Mouse (Mus musculus) midbrain, embryonic 16.5 days (tissue): ENCODE data around the gene Olfr916. TPM values are rescaled to one million over a fixed set of nuclear protein-coding genes. Genes with fewer than 3 reads are reported as not detected.

Experiments used
- ATAC-seq: fragments of 200-750 bp; cut with Nextera tagmentation; 2 replicates; pipeline ENCODE4 v1.8.0; 2017; ENCODE audit warnings: moderate TSS enrichment
- H3K27ac ChIP-seq: fragments of 300-500 bp; sonication (generic); 2 replicates; pipeline ENCODE4 v1.5.1; 2014; ENCODE audit warnings: mild to moderate bottlenecking, low read length, mixed read lengths
- H3K27me3 ChIP-seq: fragments of 300-500 bp; sonication (generic); 2 replicates; pipeline ENCODE4 v1.6.1; 2014; ENCODE audit warnings: low read depth, low read length, mixed read lengths; ENCODE audit not compliant: control insufficient read depth, insufficient read depth
- H3K36me3 ChIP-seq: fragments of 300-500 bp; sonication (generic); 2 replicates; pipeline ENCODE4 v1.6.1; 2014; ENCODE audit warnings: mild to moderate bottlenecking, low read length, moderate library complexity, mixed read lengths; ENCODE audit not compliant: control insufficient read depth, insufficient read depth
- H3K4me1 ChIP-seq: fragments of 300-500 bp; sonication (generic); 2 replicates; pipeline ENCODE4 v1.6.1; 2014; ENCODE audit warnings: mild to moderate bottlenecking, low read length, mixed read lengths; ENCODE audit not compliant: control insufficient read depth, insufficient read depth
- H3K4me2 ChIP-seq: fragments of 300-500 bp; sonication (generic); 2 replicates; pipeline ENCODE4 v1.6.1; 2014; ENCODE audit warnings: mild to moderate bottlenecking, low read length, mixed read lengths
- H3K4me3 ChIP-seq: fragments of 300-500 bp; sonication (generic); 2 replicates; pipeline ENCODE4 v1.5.1; 2014; ENCODE audit warnings: low read depth, mild to moderate bottlenecking, low read length, moderate library complexity, mixed read lengths
- H3K9ac ChIP-seq: fragments of 300-500 bp; sonication (generic); 2 replicates; pipeline ENCODE4 v1.6.1; 2014; ENCODE audit warnings: low read depth, low read length, mixed read lengths
- H3K9me3 ChIP-seq: fragments of 300-500 bp; sonication (generic); replicated peaks from 2 replicates; pipeline ENCODE4 v1.6.1; 2014; ENCODE audit warnings: mild to moderate bottlenecking, low read length, mixed read lengths; ENCODE audit not compliant: control insufficient read depth, poor library complexity, severe bottlenecking
- WGBS: fragments of 180-500 bp; shearing (Covaris S2); extraction: QIAGEN DNeasy Blood & Tissue Kit; methylation state at CpG from one replicate; pipeline ENCODE4 v1.1.7; 2014; 5-methylcytosine and 5-hydroxymethylcytosine counted together
- polyA plus RNA-seq: library from polyadenylated mRNA; unstranded; fragments of >200 nt; fragmentation: Nextera tagmentation; extraction: Ambion mirVana; gene quantifications from 2 replicates; pipeline ENCODE4 v1.2.1, GENCODE M21; 2015

Gene Olfr916
- polyA plus RNA-seq = not detected in 2 replicates

GRCm38 (mm10) chr9:38659775-38660174, at the start of gene Olfr916:
Olfr916 (minus strand) TSS chr9:38659875.
- H3K9me3 ChIP-seq = no peaks in the 10 kb centered on the region
- H3K27me3 ChIP-seq = no peaks in the 10 kb centered on the region
- H3K36me3 ChIP-seq = no peaks in the 10 kb centered on the region
- H3K4me1 ChIP-seq = no peaks in the 10 kb centered on the region
- no peak within 1 kb of the TSS for H3K4me2 ChIP-seq
- 63% methylated on average over 1 of the region's 1 CpGs for WGBS
- no peak within 1 kb of the TSS for H3K27ac ChIP-seq
- H3K9ac ChIP-seq = no peak within 1 kb of the TSS
- ATAC-seq = no peak
- no peak within 1 kb of the TSS for H3K4me3 ChIP-seq

GRCm38 (mm10) chr9:38674501-38674900, 14.8 kb upstream of the Olfr916 start, which contains the start of gene Olfr918:
Olfr918 (minus strand) TSS chr9:38674601.
- Histone ChIP-seq H3K27me3 (no peaks in the 10 kb centered on the region), H3K9me3 (no peaks in the 10 kb centered on the region), H3K9ac (no peak within 1 kb of the TSS), H3K4me1 (no peaks in the 10 kb centered on the region), H3K36me3 (no peaks in the 10 kb centered on the region), H3K4me3 (no peak within 1 kb of the TSS), H3K4me2 (no peak within 1 kb of the TSS), H3K27ac (no peak within 1 kb of the TSS)
- ATAC-seq = no peak
- WGBS = 83% methylated on average over 2 of the region's 2 CpGs

- WGBS = 85% methylated on average over 2 of the region's 2 CpGs
- Histone ChIP-seq H3K36me3 (no peaks in the 10 kb centered on the region), H3K4me3 (no peak overlapping the region), H3K27ac (no peak overlapping the region), H3K9ac (no peak overlapping the region), H3K4me2 (no peak overlapping the region), H3K9me3 (no peaks in the 10 kb centered on the region), H3K4me1 (no peaks in the 10 kb centered on the region), H3K27me3 (no peaks in the 10 kb centered on the region)
- ATAC-seq = no peak
Observed at GRCm38 (mm10) chr9:38672887-38673286, 13.2 kb upstream of the Olfr916 start.

- no peak within 1 kb of the TSS for H3K4me2 ChIP-seq
- no peak within 1 kb of the TSS for H3K27ac ChIP-seq
- H3K9me3 ChIP-seq = no peaks in the 10 kb centered on the region
- no peaks in the 10 kb centered on the region for H3K27me3 ChIP-seq
- no peak within 1 kb of the TSS for H3K9ac ChIP-seq
- H3K4me1 ChIP-seq = no peaks in the 10 kb centered on the region
- H3K36me3 ChIP-seq = no peaks in the 10 kb centered on the region
- no peak within 1 kb of the TSS for H3K4me3 ChIP-seq
- no peak for ATAC-seq
- 92% methylated on average over 1 of the region's 1 CpGs for WGBS
Observed at GRCm38 (mm10) chr9:38665742-38666141, 6.1 kb upstream of the Olfr916 start, which contains the start of gene Olfr917. Olfr917 (minus strand) TSS chr9:38665842.

- Histone ChIP-seq H3K4me1 (no peaks in the 10 kb centered on the region), H3K27ac (no peak overlapping the region), H3K4me2 (no peak overlapping the region), H3K4me3 (no peak overlapping the region), H3K9me3 (peaks cover 3% of the 10 kb centered on the region), H3K27me3 (no peaks in the 10 kb centered on the region), H3K9ac (no peak overlapping the region), H3K36me3 (no peaks in the 10 kb centered on the region)
- ATAC-seq = no peak
- WGBS = 73% methylated on average over 4 of the region's 4 CpGs
Observed at GRCm38 (mm10) chr9:38632406-38632805, 27.3 kb downstream of the Olfr916 start.

Other genes starting within 250 kb of the Olfr916 start
- not detected in 2 replicates for gene Olfr901, start 230.4 kb downstream of the Olfr916 start, polyA plus RNA-seq
- gene Olfr902, start 212.2 kb downstream of the Olfr916 start, polyA plus RNA-seq = not detected in 2 replicates
- not detected in 2 replicates for gene Olfr904, start 196.7 kb downstream of the Olfr916 start, polyA plus RNA-seq
- gene Olfr905, start 188.8 kb downstream of the Olfr916 start, polyA plus RNA-seq = not detected in 2 replicates
- gene Olfr906, start 172.8 kb downstream of the Olfr916 start, polyA plus RNA-seq = not detected in 2 replicates
- gene Olfr907, start 164.1 kb downstream of the Olfr916 start, polyA plus RNA-seq = not detected in 2 replicates
- not detected in 2 replicates for gene Olfr911-ps1, start 138.3 kb downstream of the Olfr916 start, polyA plus RNA-seq
- gene Olfr910, start 122.0 kb downstream of the Olfr916 start, polyA plus RNA-seq = not detected in 2 replicates
- not detected in 2 replicates for gene Olfr912, start 79.7 kb downstream of the Olfr916 start, polyA plus RNA-seq
- gene Olfr913, start 67.1 kb downstream of the Olfr916 start, polyA plus RNA-seq = not detected in 2 replicates
- not detected in 2 replicates for gene Olfr914, start 54.8 kb downstream of the Olfr916 start, polyA plus RNA-seq
- gene Olfr917, start 6.0 kb upstream of the Olfr916 start, polyA plus RNA-seq = not detected in 2 replicates
- not detected in 2 replicates for gene Olfr918, start 14.7 kb upstream of the Olfr916 start, polyA plus RNA-seq
- not detected in 2 replicates for gene Olfr919, start 43.8 kb upstream of the Olfr916 start, polyA plus RNA-seq
- 6.0 and 6.2 TPM in 2 replicates for gene Vwa5a, start 58.4 kb upstream of the Olfr916 start, polyA plus RNA-seq
- not detected in 2 replicates for gene Olfr920, start 92.4 kb upstream of the Olfr916 start, polyA plus RNA-seq
- not detected in 2 replicates for gene Olfr921, start 113.2 kb upstream of the Olfr916 start, polyA plus RNA-seq
- not detected in 2 replicates for gene Olfr922, start 154.7 kb upstream of the Olfr916 start, polyA plus RNA-seq
- not detected in 2 replicates for gene Olfr923, start 166.7 kb upstream of the Olfr916 start, polyA plus RNA-seq
- gene Olfr924, start 184.6 kb upstream of the Olfr916 start, polyA plus RNA-seq = not detected in 2 replicates
- gene Olfr26, start 195.2 kb upstream of the Olfr916 start, polyA plus RNA-seq = not detected in 2 replicates
- not detected in 2 replicates for gene Olfr926, start 217.3 kb upstream of the Olfr916 start, polyA plus RNA-seq